Mouse (Mus musculus) liver, postnatal 0 days (tissue): ENCODE data around the gene Ssh2.

ENCODE experiments used
- CTCF ChIP-seq: sonication (generic); IDR thresholded peaks from 2 replicates; pipeline ENCODE4 v1.5.1; 2016; ENCODE audit warnings: antibody characterized with exemption, low read depth
- EP300 ChIP-seq: IDR thresholded peaks from 2 replicates; pipeline ENCODE4 v1.6.1; 2016; ENCODE audit warnings: antibody characterized with exemption, low read depth, mild to moderate bottlenecking

DNA sequence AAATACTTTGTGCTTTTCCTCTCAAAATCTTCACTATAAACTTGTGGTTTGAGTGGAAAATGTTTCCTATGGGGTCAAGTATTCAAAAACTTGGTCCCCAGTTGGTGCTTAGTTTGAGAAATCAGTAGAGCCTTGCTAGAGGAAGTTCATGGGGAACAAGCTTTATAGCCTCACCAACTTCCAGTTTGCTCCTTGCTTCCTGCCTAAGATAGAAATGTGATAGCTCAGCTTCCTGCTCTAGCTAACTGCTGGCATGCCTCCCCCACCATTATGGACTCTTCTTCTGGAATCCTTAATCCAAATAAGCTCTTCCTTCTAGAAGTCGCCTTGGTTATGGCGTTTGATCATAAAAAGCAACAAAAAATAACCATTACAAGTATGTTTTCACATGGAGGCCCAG, 190.2 kb downstream of the Ssh2 start:
- TF ChIP-seq CTCF: no peak
- TF ChIP-seq EP300: no peak
